Mouse (Mus musculus) C2C12 (cell line): ENCODE results near the gene C77080. TPM values are rescaled to one million over a fixed set of nuclear protein-coding genes. Genes with fewer than 3 reads are reported as not detected.

Experiments
- H3K27me3 ChIP-seq: one replicate; pipeline ENCODE4 v1.6.1; 2011; ENCODE audit not compliant: control insufficient read depth, insufficient read depth, insufficient read length
- H3K36me3 ChIP-seq: one replicate; pipeline ENCODE4 v1.6.1; 2011; ENCODE audit not compliant: control insufficient read depth, insufficient read depth
- H3K4me3 ChIP-seq: one replicate; pipeline ENCODE4 v1.5.1; 2011; ENCODE audit warnings: mild to moderate bottlenecking, control low read depth; ENCODE audit not compliant: poor library complexity, insufficient read depth, severe bottlenecking
- H3K79me2 ChIP-seq: one replicate; pipeline ENCODE4 v1.6.1; 2011; ENCODE audit not compliant: control insufficient read depth, insufficient read depth
- H3K79me3 ChIP-seq: one replicate; pipeline ENCODE4 v1.6.1; 2011; ENCODE audit warnings: low read depth, control low read depth
- H3ac ChIP-seq: one replicate; pipeline ENCODE3; 2011; ENCODE audit warnings: low read depth; ENCODE audit not compliant: control insufficient read depth, insufficient read length
- CEBPB ChIP-seq: IDR thresholded peaks from one replicate; pipeline ENCODE4 v1.6.1; 2011; ENCODE audit warnings: low read depth, mild to moderate bottlenecking, control low read depth, moderate library complexity
- CTCF ChIP-seq: IDR thresholded peaks from one replicate; pipeline ENCODE4 v1.5.1; 2011; ENCODE audit not compliant: control insufficient read depth, insufficient read depth, insufficient read length
- FOSL1 ChIP-seq: IDR thresholded peaks from one replicate; pipeline ENCODE4 v1.8.0; 2011; ENCODE audit warnings: mild to moderate bottlenecking, low read length; ENCODE audit not compliant: poor library complexity, insufficient read depth, severe bottlenecking
- MAX ChIP-seq: IDR thresholded peaks from one replicate; pipeline ENCODE4 v1.6.1; 2011; ENCODE audit warnings: mild to moderate bottlenecking, control low read depth
- MYOD1 ChIP-seq: IDR thresholded peaks from one replicate; pipeline ENCODE4 v1.6.1; 2011; ENCODE audit warnings: low read depth; ENCODE audit not compliant: control insufficient read depth, insufficient read length
- MYOG ChIP-seq: IDR thresholded peaks from one replicate; pipeline ENCODE4 v1.6.1; 2011; ENCODE audit not compliant: control insufficient read depth, insufficient read length; ENCODE audit errors: extremely low read depth
- USF1 ChIP-seq: IDR thresholded peaks from one replicate; pipeline ENCODE4 v1.6.1; 2011; ENCODE audit warnings: low read depth, mild to moderate bottlenecking, control low read depth, moderate library complexity
- polyA plus RNA-seq: library from polyadenylated mRNA; unstranded; fragments of >200 nt; fragmentation: generic; extraction: Trizol; gene quantifications from one replicate; pipeline ENCODE4 v1.2.1, GENCODE M21; 2012; ENCODE audit warnings: missing spikeins

Gene C77080
- polyA plus RNA-seq, 1 experiment, result 30.1 TPM

DNA sequence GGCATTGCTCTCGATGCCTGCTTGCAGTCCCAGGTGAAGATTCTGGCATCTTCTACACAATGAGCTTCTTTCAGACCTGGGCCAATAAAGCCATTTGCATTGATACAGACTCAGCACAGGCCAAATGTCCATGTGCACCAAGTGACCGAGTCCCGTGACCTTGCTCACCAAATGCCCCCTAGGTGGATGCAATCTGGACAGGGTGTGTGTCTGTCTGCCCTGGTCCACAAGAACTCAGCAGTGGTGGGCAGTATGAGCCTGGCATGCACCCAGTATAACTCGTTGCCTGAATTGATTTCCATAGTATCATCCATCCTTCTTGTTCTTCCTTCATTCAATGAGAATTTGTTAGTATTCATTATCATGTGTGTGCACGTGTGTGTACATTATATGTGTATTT is 22.0 kb upstream of the C77080 start:
- no peaks in the 10 kb centered on the region for H3K36me3 ChIP-seq

GRCm38 (mm10) chr4:129282786-129283185 is 21.6 kb upstream of the C77080 start:
- no peak overlapping the region for H3ac ChIP-seq
- no peaks in the 10 kb centered on the region for H3K36me3 ChIP-seq
- TF ChIP-seq MYOD1, result no peak
- no peak for TF ChIP-seq USF1
- TF ChIP-seq FOSL1, result no peak
- TF ChIP-seq CTCF, result no peak
- no peak for TF ChIP-seq CEBPB
- TF ChIP-seq MAX, result no peak
- no peak for TF ChIP-seq MYOG

More for the DNA sequence above, 22.0 kb upstream of the C77080 start:
- H3K79me3 ChIP-seq, result no peaks in the 10 kb centered on the region
- no peaks in the 10 kb centered on the region for H3K79me2 ChIP-seq
- H3K27me3 ChIP-seq, result no peaks in the 10 kb centered on the region
- TF ChIP-seq FOSL1 (no peak), CTCF (no peak), MYOG (no peak), CEBPB (no peak), MYOD1 (no peak), MAX (no peak), USF1 (no peak)
- H3ac ChIP-seq, result no peak overlapping the region
- no peak overlapping the region for H3K4me3 ChIP-seq

DNA sequence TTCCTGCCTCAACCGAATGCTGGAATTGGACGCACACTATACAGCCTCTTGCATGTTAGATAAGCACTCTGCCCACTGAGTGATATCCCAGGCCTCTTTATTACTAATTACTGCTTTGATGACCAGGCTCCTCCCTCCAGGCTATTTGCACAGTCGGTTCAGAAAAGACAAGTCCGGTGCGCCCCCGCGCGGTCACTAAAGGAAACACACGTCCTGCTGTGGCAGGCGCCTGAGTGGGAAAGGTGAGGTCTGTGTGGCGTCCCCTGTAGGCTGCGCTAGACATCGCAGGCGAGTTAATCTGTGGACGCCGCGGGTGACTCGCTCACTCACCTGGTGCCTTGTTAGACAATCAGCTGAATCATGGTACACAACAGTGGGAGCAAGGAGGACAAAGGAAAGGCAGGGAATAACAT is 15.3 kb upstream of the C77080 start:
- no peaks in the 10 kb centered on the region for H3K79me2 ChIP-seq
- TF ChIP-seq CEBPB, result no peak
- TF ChIP-seq MYOG, result no peak
- no peak for TF ChIP-seq MYOD1
- no peak for TF ChIP-seq FOSL1
- no peak for TF ChIP-seq MAX
- TF ChIP-seq CTCF, result peak; percentile 100
- TF ChIP-seq USF1, result no peak
- no peak overlapping the region for H3K4me3 ChIP-seq
- H3K27me3 ChIP-seq, result no peaks in the 10 kb centered on the region
- H3ac ChIP-seq, result no peak overlapping the region
- H3K36me3 ChIP-seq, result no peaks in the 10 kb centered on the region
- no peaks in the 10 kb centered on the region for H3K79me3 ChIP-seq

More at GRCm38 (mm10) chr4:129282786-129283185, 21.6 kb upstream of the C77080 start:
- H3K79me3 ChIP-seq, result no peaks in the 10 kb centered on the region
- no peaks in the 10 kb centered on the region for H3K79me2 ChIP-seq
- no peaks in the 10 kb centered on the region for H3K27me3 ChIP-seq
- no peak overlapping the region for H3K4me3 ChIP-seq

- TF ChIP-seq MAX, result no peak
- no peak for TF ChIP-seq MYOG
- no peak for TF ChIP-seq CTCF
- no peak for TF ChIP-seq USF1
- no peak for TF ChIP-seq CEBPB
- no peak for TF ChIP-seq MYOD1
- TF ChIP-seq FOSL1, result no peak
- Histone ChIP-seq H3K27me3 (no peaks in the 10 kb centered on the region), H3K4me3 (no peak overlapping the region), H3K79me3 (no peaks in the 10 kb centered on the region), H3K79me2 (no peaks in the 10 kb centered on the region), H3K36me3 (no peaks in the 10 kb centered on the region), H3ac (no peak overlapping the region)
Measured at GRCm38 (mm10) chr4:129272756-129273046, 11.5 kb upstream of the C77080 start.

DNA sequence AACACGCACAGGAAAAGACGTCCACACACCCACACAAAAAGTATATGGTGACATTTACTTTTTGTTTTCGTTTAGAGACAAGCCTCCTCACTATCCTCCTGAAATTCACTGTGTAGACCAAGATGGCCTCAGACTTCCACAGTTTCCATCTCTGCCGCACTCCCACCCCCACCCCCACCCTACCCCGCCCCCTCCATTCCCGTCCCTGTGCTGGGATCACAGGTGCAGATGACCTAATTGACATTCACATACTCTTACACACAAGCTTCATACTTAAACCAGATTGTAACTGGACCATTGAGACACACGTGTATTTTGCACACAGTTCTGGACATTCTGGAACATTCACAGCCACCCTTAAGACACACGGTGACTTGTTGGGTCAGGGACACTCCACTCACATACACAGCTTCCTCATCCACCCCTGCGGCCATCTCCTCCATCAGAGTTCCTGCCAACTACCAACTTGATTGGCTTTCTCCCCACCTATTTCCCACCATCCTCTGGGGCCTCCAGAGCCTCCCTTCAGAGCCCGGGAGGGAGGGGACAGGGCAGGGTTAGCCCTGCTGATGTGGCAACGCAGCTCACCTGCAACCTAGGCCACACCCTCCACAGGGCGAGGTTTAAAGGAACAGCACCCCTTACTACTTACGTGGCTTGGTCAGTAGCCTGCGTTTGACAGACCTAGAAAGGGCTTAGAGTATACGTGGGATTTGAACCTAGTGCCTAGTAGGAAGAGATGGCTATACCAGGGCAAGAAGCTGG is 11.0 kb upstream of the C77080 start:
- TF ChIP-seq MYOG (no peak), CEBPB (no peak), MAX (no peak)
- Histone ChIP-seq H3ac (no peak overlapping the region), H3K27me3 (no peaks in the 10 kb centered on the region), H3K79me3 (no peaks in the 10 kb centered on the region), H3K4me3 (no peak overlapping the region), H3K79me2 (no peaks in the 10 kb centered on the region), H3K36me3 (no peaks in the 10 kb centered on the region)

GRCm38 (mm10) chr4:129268698-129269097 is 7.5 kb upstream of the C77080 start:
- Histone ChIP-seq H3K79me2 (no peaks in the 10 kb centered on the region), H3K79me3 (no peaks in the 10 kb centered on the region), H3K4me3 (no peak overlapping the region), H3K27me3 (no peaks in the 10 kb centered on the region), H3ac (no peak overlapping the region), H3K36me3 (no peaks in the 10 kb centered on the region)
- TF ChIP-seq FOSL1 (no peak), CEBPB (no peak), CTCF (no peak), MAX (no peak), USF1 (no peak), MYOG (no peak), MYOD1 (no peak)
